In the genomic region with DNA sequence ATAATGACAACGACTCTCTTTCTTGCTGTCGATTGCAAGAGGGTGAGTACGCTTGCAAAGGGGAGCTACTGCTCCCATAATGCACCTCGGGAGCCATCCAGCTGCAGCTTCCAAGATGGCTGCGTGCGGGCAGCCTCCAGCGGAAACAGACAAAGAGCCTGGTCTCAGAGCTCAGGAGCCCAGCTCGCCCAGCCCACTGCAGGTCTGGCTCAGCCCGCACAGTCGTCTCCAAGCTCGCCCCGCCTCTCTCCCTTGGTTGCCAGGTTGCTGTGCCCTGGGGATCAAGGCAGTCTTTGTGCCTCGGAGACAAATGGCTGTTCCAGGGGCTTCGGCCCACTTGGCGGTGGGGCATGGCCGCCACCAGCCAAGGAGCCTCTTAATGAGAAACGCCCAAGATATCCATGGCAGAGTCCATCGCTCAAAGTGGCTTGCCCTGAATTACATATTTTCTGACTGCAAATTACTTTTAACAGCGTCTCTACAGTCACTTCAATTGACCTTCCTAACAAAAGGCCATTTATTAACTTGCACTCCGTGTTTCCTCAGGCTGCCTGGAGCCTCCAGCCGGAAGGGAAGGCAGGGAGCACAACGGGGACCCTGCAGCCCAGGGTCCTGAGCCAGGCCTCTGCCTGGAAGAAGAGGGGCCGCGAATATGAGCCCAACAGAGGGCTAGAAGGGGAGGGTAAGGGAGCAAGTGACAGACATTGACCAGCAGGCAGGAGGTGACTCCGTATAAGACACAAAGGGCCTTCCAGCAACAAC, we compare ENCODE assay signal across 8 mouse cellular contexts. TPM values are rescaled to one million over a fixed set of nuclear protein-coding genes. Genes with fewer than 3 reads are reported as not detected.
A peak's percentile ranks its signal among the peaks of the same experiment; 100 is the strongest.
DNase-seq lines count a peak whose midpoint lies in the region; ATAC-seq lines count a peak whose summit lies in the region.

No protein-coding gene starts in this region.

- no peaks in the 10 kb centered on the region for H3K27me3 ChIP-seq in intestine, embryonic 15.5 days (replicated peaks)
- no peaks in the 10 kb centered on the region for H3K27me3 ChIP-seq in midbrain, embryonic 14.5 days (ENCODE audit: control insufficient read depth, insufficient read depth, low read length)

- H3K4me1 ChIP-seq in intestine, embryonic 15.5 days (replicated peaks): peaks cover 34% of the 10 kb centered on the region
- peaks cover 65% of the 10 kb centered on the region for H3K4me1 ChIP-seq in midbrain, embryonic 14.5 days (ENCODE audit: control insufficient read depth, insufficient read depth, low read length)

- 0 out of 2 replicates have a peak, but pooled peaks cover 3% of the 10 kb centered on the region for H3K36me3 ChIP-seq in intestine, embryonic 15.5 days
- peaks cover 29% of the 10 kb centered on the region for H3K36me3 ChIP-seq in midbrain, embryonic 14.5 days (ENCODE audit: control insufficient read depth, insufficient read depth, low read length)

- H3K9me3 ChIP-seq in intestine, embryonic 15.5 days: no peaks in the 10 kb centered on the region
- no peaks in the 10 kb centered on the region for H3K9me3 ChIP-seq in midbrain, embryonic 14.5 days (ENCODE audit: control insufficient read depth, low read length)

- ATAC-seq in intestine, embryonic 15.5 days: peak; percentile 79
- peak; percentile 90 for ATAC-seq in midbrain, embryonic 14.5 days (ENCODE audit: low FRiP score, low TSS enrichment)

- peak overlapping the region; percentile 74 for H3K27ac ChIP-seq in intestine, embryonic 15.5 days
- peak overlapping the region; percentile 98 for H3K27ac ChIP-seq in midbrain, embryonic 14.5 days (replicated peaks; ENCODE audit: low read depth, low read length)

- peak overlapping the region; percentile 9; the same call in 1 of the 2 replicates for H3K4me3 ChIP-seq in intestine, embryonic 15.5 days (replicated peaks)
- H3K4me3 ChIP-seq in midbrain, embryonic 14.5 days (replicated peaks; ENCODE audit: low read depth, low read length): no peak overlapping the region

- peak overlapping the region; percentile 45 for H3K4me2 ChIP-seq in intestine, embryonic 15.5 days (replicated peaks)
- peak overlapping the region; percentile 29 for H3K4me2 ChIP-seq in midbrain, embryonic 14.5 days (ENCODE audit: low read length)

- WGBS in intestine, embryonic 15.5 days: 33% methylated on average over 25 of the region's 25 CpGs
- 3% methylated on average over 25 of the region's 25 CpGs for WGBS in midbrain, embryonic 14.5 days

- H3K9ac ChIP-seq in intestine, embryonic 15.5 days: no peak overlapping the region
- peak overlapping the region; percentile 40 for H3K9ac ChIP-seq in midbrain, embryonic 14.5 days (replicated peaks; ENCODE audit: low read length)

- peak; percentile 59 for DNase-seq in adrenal gland, postnatal 25 days
- peak; percentile 92 for DNase-seq in embryo, embryonic 10.5 days (ENCODE audit: low spot score)
- DNase-seq in gastrocnemius, postnatal 10 days: peak; percentile 64
- DNase-seq in left cerebral cortex, adult 9 months (ENCODE audit: low spot score in 2 of 2): peak; percentile 73 to 80
- peak; percentile 93 for DNase-seq in midbrain, embryonic 14.5 days
- peak; percentile 66 for DNase-seq in telencephalon, adult 2 months (ENCODE audit: low read depth, low spot score)
- no peak for DNase-seq in urinary bladder, adult 18-20 months (ENCODE audit: low spot score in 2 of 2)

RNA-seq across cellular contexts. Expression of a gene that starts 11.0 kb away (rescaled TPM):
- 12.2 and 20.9 TPM in 2 replicates for total RNA-seq in adrenal gland, postnatal 25 days (2021)
- total RNA-seq in gastrocnemius, postnatal 10 days (2021): 10 to 100 TPM; 27.8 to 28.6 TPM
- polyA plus RNA-seq in intestine, embryonic 15.5 days (2015; fragmentation: Nextera tagmentation; extraction: Ambion mirVana): 12.8 and 15.7 TPM in 2 replicates
- polyA plus RNA-seq in midbrain, embryonic 14.5 days (2014; fragmentation: Nextera tagmentation; extraction: Ambion mirVana): 47.9 and 60.2 TPM in 2 replicates

Comparison
In these comparisons a context has a peak if more than half of its experiments do, and no peak if none do; other contexts are left out.
1. DNase-seq: peak in adrenal gland, postnatal 25 days (single experiment), embryo, embryonic 10.5 days (single experiment), gastrocnemius, postnatal 10 days (single experiment), left cerebral cortex, adult 9 months (2 of 2), midbrain, embryonic 14.5 days (single experiment) and telencephalon, adult 2 months (single experiment); none in urinary bladder, adult 18-20 months (0 of 2).